ENCODE assay signal across 9 mouse cellular contexts in genomic region chr11:52002842-52003504, GRCm38 (mm10). TPM values are rescaled to one million over a fixed set of nuclear protein-coding genes. Genes with fewer than 3 reads are reported as not detected.
DNase-seq lines count a peak whose midpoint lies in the region; ATAC-seq and TF ChIP-seq lines count a peak whose summit lies in the region.
"Had no signal": no experiment of that assay in that cellular context is flagged by ENCODE, and none has a peak within 500 bp of the region (broad histone marks: within the 10 kb centered on the region; RNA-seq: fewer than 3 reads in every experiment).

No protein-coding gene starts in this region.

- peak; percentile 12; the same call in 1 of the 2 replicates for TF ChIP-seq CTCF in gastrocnemius, adult 2 months (IDR thresholded peaks at IDR 0.05)

- H3K9me3 ChIP-seq in forebrain, embryonic 12.5 days: no peaks in the 10 kb centered on the region
- no peaks in the 10 kb centered on the region for H3K9me3 ChIP-seq in liver, embryonic 11.5 days (ENCODE audit: control insufficient read depth, low read length)

- H3K27me3 ChIP-seq in forebrain, embryonic 12.5 days: no peaks in the 10 kb centered on the region
- H3K27me3 ChIP-seq in liver, embryonic 11.5 days (replicated peaks; ENCODE audit: control insufficient read depth, insufficient read depth, low read length): no peaks in the 10 kb centered on the region

- 82% methylated on average over 13 of the region's 13 CpGs for WGBS in forebrain, embryonic 12.5 days
- WGBS in liver, embryonic 11.5 days: 75% methylated on average over 13 of the region's 13 CpGs

- DNase-seq in gastrocnemius, adult 2 months: no peak
- no peak for DNase-seq in gastrocnemius, postnatal 36 days
- peak; percentile 72 for DNase-seq in A20 (ENCODE audit: low read depth, low spot score)
- no peak for DNase-seq in liver, embryonic 11.5 days (ENCODE audit: low spot score)
- no peak for DNase-seq in left cerebral cortex, adult 8-10 months (ENCODE audit: low spot score in 2 of 2)
- DNase-seq in frontal cortex, postnatal 14 days (ENCODE audit: low spot score in 2 of 2): no peak
- DNase-seq in thymus, postnatal 25 days: no peak
- DNase-seq: B cell, adult 2 months had no signal

- intact Hi-C loops in gastrocnemius, adult 2 months (cut with DNase I): loop anchor here (5.0 kb wide), 1 partner anchor 241 kb away; the partner anchor contains the start of genes Sar1b and Sec24a
- intact Hi-C loops in gastrocnemius, postnatal 36 days (cut with DNase I): loop anchor here (5.0 kb wide), 2 partner anchors 94 to 146 kb away; partner anchors contain the start of genes Jade2 and Ppp2ca

- H3K4me2 ChIP-seq in forebrain, embryonic 12.5 days: peak overlapping the region; percentile 62
- H3K4me2 ChIP-seq in liver, embryonic 11.5 days: peak overlapping the region; percentile 78

- no peak overlapping the region for H3K9ac ChIP-seq in forebrain, embryonic 12.5 days
- H3K9ac ChIP-seq in liver, embryonic 11.5 days (ENCODE audit: low read depth, low read length): peak overlapping the region; percentile 83

- H3K36me3 ChIP-seq in forebrain, embryonic 12.5 days (replicated peaks): no peaks in the 10 kb centered on the region
- H3K36me3 ChIP-seq in liver, embryonic 11.5 days (ENCODE audit: control insufficient read depth, insufficient read depth, low read length): no peaks in the 10 kb centered on the region

- no peak for ATAC-seq in forebrain, embryonic 12.5 days (ENCODE audit: low FRiP score)
- ATAC-seq in liver, embryonic 11.5 days (replicated peaks; ENCODE audit: low FRiP score): no peak

- H3K4me3 ChIP-seq in gastrocnemius, adult 2 months: peak overlapping the region; percentile 94
- H3K4me3 ChIP-seq in forebrain, embryonic 12.5 days (replicated peaks): peak overlapping the region; percentile 83
- peak overlapping the region; percentile 74 for H3K4me3 ChIP-seq in liver, embryonic 11.5 days (ENCODE audit: low read depth, low read length)

- peak overlapping the region; percentile 100 for H3K27ac ChIP-seq in gastrocnemius, adult 2 months
- H3K27ac ChIP-seq in forebrain, embryonic 12.5 days: peak overlapping the region; percentile 88
- peak overlapping the region; percentile 87 for H3K27ac ChIP-seq in liver, embryonic 11.5 days (ENCODE audit: low read depth, low read length)

- peaks cover 37% of the 10 kb centered on the region for H3K4me1 ChIP-seq in forebrain, embryonic 12.5 days
- peaks cover 17% of the 10 kb centered on the region; the same call in 1 of the 2 replicates for H3K4me1 ChIP-seq in liver, embryonic 11.5 days (replicated peaks; ENCODE audit: control insufficient read depth, insufficient read depth, low read length)

RNA-seq across cellular contexts. Expression of gene Cdkl3, which starts 1.0 kb away (rescaled TPM):
- 1 to 10 TPM; 1.5 to 3.2 TPM for total RNA-seq in gastrocnemius, adult 2 months (2021)
- 1 to 10 TPM; 1.6 to 2.5 TPM for total RNA-seq in gastrocnemius, postnatal 36 days (2021)
- 16.1 and 16.2 TPM in 2 replicates for polyA plus RNA-seq in forebrain, embryonic 12.5 days (2016; fragmentation: Nextera tagmentation; extraction: Ambion mirVana)
- polyA plus RNA-seq in liver, embryonic 11.5 days (2014; fragmentation: Nextera tagmentation; extraction: Ambion mirVana): 3.4 and 3.8 TPM in 2 replicates
- 10 to 100 TPM; 13.2 to 18.5 (median 16.8) TPM for total RNA-seq in left cerebral cortex, adult 8-10 months (2022)

RNA-seq across cellular contexts. Expression of gene Ube2b, which starts 2.4 kb away (rescaled TPM):
- total RNA-seq in gastrocnemius, adult 2 months (2021): 100 to 1,000 TPM; 519 to 559 TPM
- total RNA-seq in gastrocnemius, postnatal 36 days (2021): 100 to 1,000 TPM; 386 to 446 TPM
- 241 and 242 TPM in 2 replicates for polyA plus RNA-seq in forebrain, embryonic 12.5 days (2016; fragmentation: Nextera tagmentation; extraction: Ambion mirVana)
- polyA plus RNA-seq in liver, embryonic 11.5 days (2014; fragmentation: Nextera tagmentation; extraction: Ambion mirVana): 84.9 and 88.5 TPM in 2 replicates
- total RNA-seq in left cerebral cortex, adult 8-10 months (2022): 100 to 1,000 TPM; 159 to 178 (median 168) TPM

RNA-seq across cellular contexts. Expression of gene Cdkn2aipnl, which starts 35.5 kb away (rescaled TPM):
- total RNA-seq in gastrocnemius, adult 2 months (2021): 10 to 100 TPM; 16.9 to 30.0 TPM
- 10 to 100 TPM; 20.1 to 21.9 TPM for total RNA-seq in gastrocnemius, postnatal 36 days (2021)
- polyA plus RNA-seq in forebrain, embryonic 12.5 days (2016; fragmentation: Nextera tagmentation; extraction: Ambion mirVana): 114 and 122 TPM in 2 replicates
- polyA plus RNA-seq in liver, embryonic 11.5 days (2014; fragmentation: Nextera tagmentation; extraction: Ambion mirVana): 114 and 125 TPM in 2 replicates
- 10 to 100 TPM; 40.8 to 45.8 (median 41.1) TPM for total RNA-seq in left cerebral cortex, adult 8-10 months (2022)
